Mouse (Mus musculus): ENCODE measurements around the gene Mbtd1.

- TF ChIP-seq CTCF (IDR thresholded peaks at IDR 0.05; ENCODE audit: extremely low read depth, insufficient read depth, insufficient read length, insufficient replicate concordance) (no peak), POLR2A (IDR thresholded peaks at IDR 0.05; ENCODE audit: low read depth, low read length) (no peak)
Observed at GRCm38 (mm10) chr11:93963013-93963412, 77.4 kb downstream of the Mbtd1 start.

All from spleen, adult 2 months (tissue).